ENCODE assay signal across 10 mouse cellular contexts in the genomic region with DNA sequence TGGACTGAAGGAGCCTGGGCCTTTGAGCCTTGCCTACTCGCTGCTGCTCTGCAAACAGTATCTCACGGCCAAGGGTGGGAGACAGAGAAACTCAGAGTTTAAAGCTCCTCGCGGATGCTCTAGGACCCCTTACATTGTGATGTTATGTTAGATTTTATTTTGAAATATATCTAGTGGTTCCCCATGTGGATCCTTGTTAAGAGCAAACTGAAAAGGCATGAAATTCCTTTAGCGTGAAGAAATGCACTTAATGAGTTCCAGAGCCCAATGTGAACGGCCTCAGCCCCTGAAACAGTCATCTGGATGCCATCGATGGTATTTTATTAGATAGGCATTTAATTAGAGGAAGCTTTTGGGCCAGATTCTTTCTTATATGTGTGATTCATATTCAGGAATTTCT.
A peak's percentile ranks its signal among the peaks of the same experiment; 100 is the strongest.
DNase-seq lines count a peak whose midpoint lies in the region; ATAC-seq and TF ChIP-seq lines count a peak whose summit lies in the region.
"Had no signal": no experiment of that assay in that cellular context is flagged by ENCODE, and none has a peak within 500 bp of the region (broad histone marks: within the 10 kb centered on the region; RNA-seq: fewer than 3 reads in every experiment).

No protein-coding gene starts in this region.

- peaks cover 8% of the 10 kb centered on the region; the same call in 1 of the 2 replicates for H3K4me1 ChIP-seq in intestine, embryonic 15.5 days (replicated peaks)
- H3K4me1 ChIP-seq in intestine, postnatal 0 days (replicated peaks; ENCODE audit: control insufficient read depth, insufficient read depth, low read length): no peaks in the 10 kb centered on the region
- H3K4me1 ChIP-seq in hindbrain, postnatal 0 days (ENCODE audit: insufficient read depth, low read length): no peaks in the 10 kb centered on the region

- WGBS in intestine, embryonic 15.5 days: 54% methylated on average over 7 of the region's 7 CpGs
- 74% methylated on average over 7 of the region's 7 CpGs for WGBS in intestine, postnatal 0 days
- 55% methylated on average over 7 of the region's 7 CpGs for WGBS in hindbrain, postnatal 0 days

- H3K36me3 ChIP-seq in intestine, embryonic 15.5 days: peaks cover 6% of the 10 kb centered on the region
- peaks cover 26% of the 10 kb centered on the region for H3K36me3 ChIP-seq in intestine, postnatal 0 days (ENCODE audit: control insufficient read depth, insufficient read depth)
- peaks cover 26% of the 10 kb centered on the region for H3K36me3 ChIP-seq in hindbrain, postnatal 0 days (ENCODE audit: insufficient read depth, low read length)

- H3K27ac ChIP-seq in intestine, embryonic 15.5 days: peak overlapping the region; percentile 37
- no peak overlapping the region for H3K27ac ChIP-seq in intestine, postnatal 0 days (ENCODE audit: low read depth, low read length)
- H3K27ac ChIP-seq in hindbrain, postnatal 0 days: peak overlapping the region; percentile 20; the same call in 1 of the 2 replicates
- H3K27ac ChIP-seq: left cerebral cortex, adult 2 months had no signal

- H3K4me3 ChIP-seq in intestine, embryonic 15.5 days (replicated peaks): no peak overlapping the region
- H3K4me3 ChIP-seq in intestine, postnatal 0 days (ENCODE audit: low read depth, low read length): no peak overlapping the region
- no peak overlapping the region for H3K4me3 ChIP-seq in hindbrain, postnatal 0 days (ENCODE audit: low read length)
- H3K4me3 ChIP-seq: left cerebral cortex, adult 2 months had no signal

- DNase-seq in Muller cell, postnatal 12 days (ENCODE audit: inconsistent ontology term): peak; percentile 92
- DNase-seq in embryo, embryonic 10 days (ENCODE audit: low spot score): peak; percentile 58
- DNase-seq in hindbrain, postnatal 0 days (ENCODE audit: low spot score): no peak
- DNase-seq in adrenal gland, postnatal 10 days: no peak
- DNase-seq: adrenal gland, adult 8-10 months; cerebellum, adult 8-10 months had no signal

- no peaks in the 10 kb centered on the region for H3K9me3 ChIP-seq in intestine, embryonic 15.5 days
- no peaks in the 10 kb centered on the region for H3K9me3 ChIP-seq in intestine, postnatal 0 days (ENCODE audit: control insufficient read depth)
- no peaks in the 10 kb centered on the region for H3K9me3 ChIP-seq in hindbrain, postnatal 0 days (ENCODE audit: low read length)

- H3K4me2 ChIP-seq in intestine, embryonic 15.5 days (replicated peaks): no peak overlapping the region
- H3K4me2 ChIP-seq in intestine, postnatal 0 days (replicated peaks; ENCODE audit: low read depth): no peak overlapping the region
- no peak overlapping the region for H3K4me2 ChIP-seq in hindbrain, postnatal 0 days (ENCODE audit: low read depth, low read length)

- ATAC-seq in intestine, embryonic 15.5 days: peak; percentile 28; the same call in 1 of the 2 replicates
- ATAC-seq in intestine, postnatal 0 days: no peak
- ATAC-seq in hindbrain, postnatal 0 days: no peak
- ATAC-seq in monocyte, adult 5-6 weeks (replicated peaks; ENCODE audit: insufficient number of reproducible peaks, low FRiP score, low TSS enrichment, poor library complexity, severe bottlenecking): no peak

- H3K27me3 ChIP-seq in intestine, embryonic 15.5 days (replicated peaks): no peaks in the 10 kb centered on the region
- no peaks in the 10 kb centered on the region for H3K27me3 ChIP-seq in intestine, postnatal 0 days (replicated peaks; ENCODE audit: control insufficient read depth, insufficient read depth, low read length)
- H3K27me3 ChIP-seq in hindbrain, postnatal 0 days (ENCODE audit: insufficient read depth, low read length): no peaks in the 10 kb centered on the region

- H3K9ac ChIP-seq in intestine, embryonic 15.5 days: no peak overlapping the region
- no peak overlapping the region for H3K9ac ChIP-seq in intestine, postnatal 0 days (ENCODE audit: low read depth, low read length)
- no peak overlapping the region for H3K9ac ChIP-seq in hindbrain, postnatal 0 days (replicated peaks; ENCODE audit: low read length)

- TF ChIP-seq CTCF in intestine, postnatal 0 days (IDR thresholded peaks at IDR 0.05; ENCODE audit: low read depth): no peak
- no peak for TF ChIP-seq CTCF in hindbrain, postnatal 0 days (IDR thresholded peaks at IDR 0.05; ENCODE audit: low read depth)

Comparison
In these comparisons a context has a peak if more than half of its experiments do, and no peak if none do; other contexts are left out.
1. DNase-seq: peak in Muller cell, postnatal 12 days (single experiment) and embryo, embryonic 10 days (single experiment); none in hindbrain, postnatal 0 days (single experiment) and adrenal gland, postnatal 10 days (single experiment).